ENCODE assay signal across 22 mouse cellular contexts in genomic region chr2:75089616-75090015, GRCm38 (mm10).
DNase-seq lines count a peak whose midpoint lies in the region; ATAC-seq lines count a peak whose summit lies in the region.
"Had no signal": no experiment of that assay in that cellular context is flagged by ENCODE, and none has a peak within 500 bp of the region (broad histone marks: within the 10 kb centered on the region; RNA-seq: fewer than 3 reads in every experiment).

No protein-coding gene starts in this region.

- DNase-seq in kidney, adult 9 months: no peak
- peak; percentile 21 for DNase-seq in R1 (ENCODE audit: low read depth, low spot score)
- peak; percentile 77 for DNase-seq in embryo, embryonic 11 days
- DNase-seq in left cerebral cortex, adult 18-20 months (ENCODE audit: low spot score in 2 of 2): no peak
- DNase-seq in thymus, postnatal 10 days (ENCODE audit: low spot score in 2 of 2): no peak
- DNase-seq in frontal cortex, postnatal 25 days (ENCODE audit: low spot score in 2 of 2): no peak
- DNase-seq: B cell, adult 2 months; cerebellum, adult 9-11 months; gastrocnemius, adult 2 months; heart, adult 11 months; heart, postnatal 36 days; kidney, postnatal 10 days; layer of hippocampus, postnatal 36 days; lung, postnatal 14 days; thymus, postnatal 36 days had no signal

- ATAC-seq in kidney, embryonic 14.5 days (ENCODE audit: low FRiP score, low TSS enrichment): no peak
- no peak for ATAC-seq in liver, embryonic 15.5 days (ENCODE audit: insufficient read depth)
- ATAC-seq: hindbrain, embryonic 16.5 days; midbrain, embryonic 16.5 days had no signal

- no peaks in the 10 kb centered on the region for H3K36me3 ChIP-seq in kidney, embryonic 14.5 days (ENCODE audit: control insufficient read depth, insufficient read depth, low read length)
- no peaks in the 10 kb centered on the region for H3K36me3 ChIP-seq in liver, embryonic 15.5 days (replicated peaks)
- H3K36me3 ChIP-seq: heart, embryonic 12.5 days had no signal

- H3K9me3 ChIP-seq in kidney, embryonic 14.5 days (ENCODE audit: control insufficient read depth, low read length): no peaks in the 10 kb centered on the region
- H3K9me3 ChIP-seq in liver, embryonic 15.5 days (replicated peaks): no peaks in the 10 kb centered on the region
- H3K9me3 ChIP-seq: heart, embryonic 12.5 days; megakaryocyte, embryonic 14.5 days had no signal

- no peaks in the 10 kb centered on the region for H3K27me3 ChIP-seq in kidney, embryonic 14.5 days (ENCODE audit: control insufficient read depth, insufficient read depth, low read length)
- H3K27me3 ChIP-seq in liver, embryonic 15.5 days: no peaks in the 10 kb centered on the region
- H3K27me3 ChIP-seq: heart, embryonic 12.5 days had no signal

- peak overlapping the region; percentile 29 for H3K4me2 ChIP-seq in kidney, embryonic 14.5 days (replicated peaks; ENCODE audit: low read depth, low read length)
- H3K4me2 ChIP-seq in liver, embryonic 15.5 days: peak overlapping the region; percentile 21
- H3K4me2 ChIP-seq: heart, embryonic 12.5 days had no signal

- no peak overlapping the region for H3K9ac ChIP-seq in kidney, embryonic 14.5 days (ENCODE audit: low read depth, low read length)
- no peak overlapping the region for H3K9ac ChIP-seq in liver, embryonic 15.5 days
- H3K9ac ChIP-seq: heart, embryonic 12.5 days had no signal

- H3K4me1 ChIP-seq in kidney, embryonic 14.5 days (ENCODE audit: control insufficient read depth, insufficient read depth, low read length): peaks cover 30% of the 10 kb centered on the region
- no peaks in the 10 kb centered on the region for H3K4me1 ChIP-seq in liver, embryonic 15.5 days (replicated peaks)
- H3K4me1 ChIP-seq: megakaryocyte, embryonic 14.5 days had no signal

- H3K27ac ChIP-seq in kidney, embryonic 14.5 days (ENCODE audit: low read depth, low read length): no peak overlapping the region
- no peak overlapping the region for H3K27ac ChIP-seq in liver, embryonic 15.5 days (replicated peaks)
- H3K27ac ChIP-seq: gastrocnemius, adult 2 months; layer of hippocampus, adult 2 months had no signal

- 4% methylated on average over 6 of the region's 6 CpGs for WGBS in kidney, embryonic 14.5 days
- WGBS in liver, embryonic 15.5 days (ENCODE audit: insufficient replicate concordance): 28% methylated on average over 6 of the region's 6 CpGs

- H3K4me3 ChIP-seq in kidney, embryonic 14.5 days (ENCODE audit: low read length): no peak overlapping the region
- H3K4me3 ChIP-seq in liver, embryonic 15.5 days (replicated peaks): no peak overlapping the region
- H3K4me3 ChIP-seq: gastrocnemius, adult 2 months; heart, embryonic 12.5 days; layer of hippocampus, adult 2 months; megakaryocyte, embryonic 14.5 days had no signal

Comparison
In these comparisons a context has a peak if more than half of its experiments do, and no peak if none do; other contexts are left out.
1. DNase-seq: peak in R1 (single experiment) and embryo, embryonic 11 days (single experiment); none in kidney, adult 9 months (single experiment), left cerebral cortex, adult 18-20 months (0 of 2), thymus, postnatal 10 days (0 of 2) and frontal cortex, postnatal 25 days (0 of 2).